ENCODE assay signal across 11 mouse cellular contexts in genomic region chr5:134236241-134236640, GRCm38 (mm10). TPM values are rescaled to one million over a fixed set of nuclear protein-coding genes. Genes with fewer than 3 reads are reported as not detected.
DNase-seq lines count a peak whose midpoint lies in the region; ATAC-seq lines count a peak whose summit lies in the region.
"Had no signal": no experiment of that assay in that cellular context is flagged by ENCODE, and none has a peak within 500 bp of the region (broad histone marks: within the 10 kb centered on the region; RNA-seq: fewer than 3 reads in every experiment).

No protein-coding gene starts in this region.

- H3K4me3 ChIP-seq in hindbrain, embryonic 12.5 days, result no peak overlapping the region
- no peak overlapping the region for H3K4me3 ChIP-seq in hindbrain, embryonic 13.5 days
- H3K4me3 ChIP-seq in midbrain, embryonic 13.5 days (replicated peaks), result no peak overlapping the region
- H3K4me3 ChIP-seq in midbrain, embryonic 16.5 days (ENCODE audit: low read depth, low read length), result no peak overlapping the region
- H3K4me3 ChIP-seq in stomach, embryonic 15.5 days (replicated peaks), result no peak overlapping the region
- H3K4me3 ChIP-seq: myocyte had no signal

- 91% methylated on average over 3 of the region's 3 CpGs for WGBS in hindbrain, embryonic 12.5 days
- WGBS in hindbrain, embryonic 13.5 days, result 95% methylated on average over 3 of the region's 3 CpGs
- 96% methylated on average over 3 of the region's 3 CpGs for WGBS in midbrain, embryonic 13.5 days
- 94% methylated on average over 3 of the region's 3 CpGs for WGBS in midbrain, embryonic 16.5 days
- WGBS in stomach, embryonic 15.5 days, result 74% methylated on average over 3 of the region's 3 CpGs

- ATAC-seq in hindbrain, embryonic 12.5 days (ENCODE audit: low FRiP score), result no peak
- ATAC-seq in hindbrain, embryonic 13.5 days (ENCODE audit: low FRiP score), result no peak
- ATAC-seq in midbrain, embryonic 13.5 days, result no peak
- no peak for ATAC-seq in midbrain, embryonic 16.5 days
- no peak for ATAC-seq in stomach, embryonic 15.5 days (ENCODE audit: insufficient read depth, low FRiP score, low read depth)
- ATAC-seq: hindbrain, postnatal 0 days had no signal

- peak overlapping the region; percentile 17; the same call in 1 of the 2 replicates for H3K27ac ChIP-seq in hindbrain, embryonic 12.5 days
- no peak overlapping the region; the same call in 1 of the 2 replicates for H3K27ac ChIP-seq in hindbrain, embryonic 13.5 days
- H3K27ac ChIP-seq in midbrain, embryonic 13.5 days, result 0 out of 2 replicates have a peak overlapping the region, but pooled peaks have one; percentile 60
- H3K27ac ChIP-seq in midbrain, embryonic 16.5 days (ENCODE audit: low read length), result no peak overlapping the region
- H3K27ac ChIP-seq in stomach, embryonic 15.5 days, result peak overlapping the region; percentile 49; the same call in 1 of the 2 replicates

- no peak overlapping the region for H3K9ac ChIP-seq in hindbrain, embryonic 12.5 days
- H3K9ac ChIP-seq in hindbrain, embryonic 13.5 days, result no peak overlapping the region
- no peak overlapping the region for H3K9ac ChIP-seq in midbrain, embryonic 13.5 days (replicated peaks)
- no peak overlapping the region for H3K9ac ChIP-seq in midbrain, embryonic 16.5 days (ENCODE audit: low read depth, low read length)
- H3K9ac ChIP-seq in stomach, embryonic 15.5 days, result no peak overlapping the region

- no peaks in the 10 kb centered on the region for H3K9me3 ChIP-seq in hindbrain, embryonic 12.5 days (replicated peaks)
- no peaks in the 10 kb centered on the region for H3K9me3 ChIP-seq in hindbrain, embryonic 13.5 days
- no peaks in the 10 kb centered on the region for H3K9me3 ChIP-seq in midbrain, embryonic 13.5 days
- H3K9me3 ChIP-seq in midbrain, embryonic 16.5 days (replicated peaks; ENCODE audit: control insufficient read depth, low read length, poor library complexity, severe bottlenecking), result no peaks in the 10 kb centered on the region
- no peaks in the 10 kb centered on the region for H3K9me3 ChIP-seq in stomach, embryonic 15.5 days

- no peak overlapping the region for H3K4me2 ChIP-seq in hindbrain, embryonic 12.5 days (replicated peaks)
- H3K4me2 ChIP-seq in hindbrain, embryonic 13.5 days, result no peak overlapping the region
- H3K4me2 ChIP-seq in midbrain, embryonic 13.5 days (replicated peaks), result no peak overlapping the region
- no peak overlapping the region for H3K4me2 ChIP-seq in midbrain, embryonic 16.5 days (ENCODE audit: low read length)
- H3K4me2 ChIP-seq in stomach, embryonic 15.5 days, result no peak overlapping the region

- H3K4me1 ChIP-seq in hindbrain, embryonic 12.5 days, result peaks cover 30% of the 10 kb centered on the region
- peaks cover 35% of the 10 kb centered on the region for H3K4me1 ChIP-seq in hindbrain, embryonic 13.5 days (replicated peaks)
- peaks cover 44% of the 10 kb centered on the region for H3K4me1 ChIP-seq in midbrain, embryonic 13.5 days (replicated peaks)
- H3K4me1 ChIP-seq in midbrain, embryonic 16.5 days (ENCODE audit: control insufficient read depth, insufficient read depth, low read length), result peaks cover 6% of the 10 kb centered on the region; the same call in 1 of the 2 replicates
- H3K4me1 ChIP-seq in stomach, embryonic 15.5 days, result peaks cover 30% of the 10 kb centered on the region

- peak; percentile 29 for DNase-seq in adrenal gland, adult 2 months
- no peak for DNase-seq in adrenal gland, postnatal 14 days
- no peak for DNase-seq in thymus, postnatal 25 days
- DNase-seq: cerebellum, postnatal 36 days had no signal

- peaks cover 60% of the 10 kb centered on the region for H3K36me3 ChIP-seq in hindbrain, embryonic 12.5 days
- H3K36me3 ChIP-seq in hindbrain, embryonic 13.5 days, result peaks cover 59% of the 10 kb centered on the region
- H3K36me3 ChIP-seq in midbrain, embryonic 13.5 days, result peaks cover 59% of the 10 kb centered on the region
- peaks cover 31% of the 10 kb centered on the region for H3K36me3 ChIP-seq in midbrain, embryonic 16.5 days (ENCODE audit: control insufficient read depth, insufficient read depth, low read length)
- peaks cover 44% of the 10 kb centered on the region for H3K36me3 ChIP-seq in stomach, embryonic 15.5 days

- H3K27me3 ChIP-seq in hindbrain, embryonic 12.5 days, result no peaks in the 10 kb centered on the region
- H3K27me3 ChIP-seq in hindbrain, embryonic 13.5 days, result no peaks in the 10 kb centered on the region
- no peaks in the 10 kb centered on the region for H3K27me3 ChIP-seq in midbrain, embryonic 13.5 days
- no peaks in the 10 kb centered on the region for H3K27me3 ChIP-seq in midbrain, embryonic 16.5 days (ENCODE audit: control insufficient read depth, insufficient read depth, low read depth, low read length)
- no peaks in the 10 kb centered on the region for H3K27me3 ChIP-seq in stomach, embryonic 15.5 days (replicated peaks)

RNA-seq across cellular contexts. Expression of gene Ncf1, which starts 6.8 kb away (rescaled TPM):
- 1 to 10 TPM; 8.9 to 9.2 TPM for total RNA-seq in adrenal gland, adult 2 months (2021)
- polyA plus RNA-seq in adrenal gland, adult 2 months (2012; rRNA removed), result 15.7 and 16.9 TPM in 2 replicates
- total RNA-seq in adrenal gland, postnatal 14 days (2021), result 8.1 and 12.4 TPM in 2 replicates
- 3.6 and 4.6 TPM in 2 replicates for polyA plus RNA-seq in hindbrain, embryonic 12.5 days (2016; fragmentation: Nextera tagmentation; extraction: Ambion mirVana)
- polyA plus RNA-seq in hindbrain, embryonic 13.5 days (2015; fragmentation: Nextera tagmentation; extraction: Ambion mirVana), result 2.3 and 3.5 TPM in 2 replicates
- 1.6 and 2.3 TPM in 2 replicates for polyA plus RNA-seq in midbrain, embryonic 13.5 days (2015; fragmentation: Nextera tagmentation; extraction: Ambion mirVana)
- polyA plus RNA-seq in midbrain, embryonic 16.5 days (2015; fragmentation: Nextera tagmentation; extraction: Ambion mirVana), result 2.5 and 2.7 TPM in 2 replicates
- polyA plus RNA-seq in stomach, embryonic 15.5 days (2015; fragmentation: Nextera tagmentation; extraction: Ambion mirVana), result 7.1 and 7.9 TPM in 2 replicates

RNA-seq across cellular contexts. Expression of gene Gtf2ird2, which starts 52.4 kb away (rescaled TPM):
- 10 to 100 TPM in 1 of 2 experiments, 1 to 10 TPM in 1; 8.8 to 10.7 TPM for total RNA-seq in adrenal gland, adult 2 months (2021)
- polyA plus RNA-seq in adrenal gland, adult 2 months (2012; rRNA removed), result 5.2 and 5.3 TPM in 2 replicates
- 8.8 and 10.2 TPM in 2 replicates for total RNA-seq in adrenal gland, postnatal 14 days (2021)
- 11.7 and 12.8 TPM in 2 replicates for polyA plus RNA-seq in hindbrain, embryonic 12.5 days (2016; fragmentation: Nextera tagmentation; extraction: Ambion mirVana)
- polyA plus RNA-seq in hindbrain, embryonic 13.5 days (2015; fragmentation: Nextera tagmentation; extraction: Ambion mirVana), result 12.8 and 14.1 TPM in 2 replicates
- polyA plus RNA-seq in midbrain, embryonic 13.5 days (2015; fragmentation: Nextera tagmentation; extraction: Ambion mirVana), result 15.1 and 15.7 TPM in 2 replicates
- polyA plus RNA-seq in midbrain, embryonic 16.5 days (2015; fragmentation: Nextera tagmentation; extraction: Ambion mirVana), result 15.0 and 15.2 TPM in 2 replicates
- polyA plus RNA-seq in stomach, embryonic 15.5 days (2015; fragmentation: Nextera tagmentation; extraction: Ambion mirVana), result 7.7 and 8.2 TPM in 2 replicates

RNA-seq across cellular contexts. Expression of gene Rcc1l, which starts 59.7 kb away (rescaled TPM):
- total RNA-seq in adrenal gland, adult 2 months (2021), result 10 to 100 TPM; 20.8 to 32.3 TPM
- polyA plus RNA-seq in adrenal gland, adult 2 months (2012; rRNA removed), result 23.8 and 25.2 TPM in 2 replicates
- total RNA-seq in adrenal gland, postnatal 14 days (2021), result 27.6 and 27.7 TPM in 2 replicates
- 27.4 and 28.0 TPM in 2 replicates for polyA plus RNA-seq in hindbrain, embryonic 12.5 days (2016; fragmentation: Nextera tagmentation; extraction: Ambion mirVana)
- 19.9 and 20.4 TPM in 2 replicates for polyA plus RNA-seq in hindbrain, embryonic 13.5 days (2015; fragmentation: Nextera tagmentation; extraction: Ambion mirVana)
- polyA plus RNA-seq in midbrain, embryonic 13.5 days (2015; fragmentation: Nextera tagmentation; extraction: Ambion mirVana), result 18.4 and 20.8 TPM in 2 replicates
- polyA plus RNA-seq in midbrain, embryonic 16.5 days (2015; fragmentation: Nextera tagmentation; extraction: Ambion mirVana), result 19.1 and 20.9 TPM in 2 replicates
- polyA plus RNA-seq in stomach, embryonic 15.5 days (2015; fragmentation: Nextera tagmentation; extraction: Ambion mirVana), result 27.3 and 30.8 TPM in 2 replicates

Comparison
In these comparisons a context has a peak if more than half of its experiments do, and no peak if none do; other contexts are left out.
1. H3K27ac ChIP-seq: peak in hindbrain, embryonic 12.5 days (single experiment), midbrain, embryonic 13.5 days (single experiment) and stomach, embryonic 15.5 days (single experiment); none in hindbrain, embryonic 13.5 days (single experiment) and midbrain, embryonic 16.5 days (single experiment).